Mouse (Mus musculus): Measurements from ENCODE around the gene Cdk14. TPM values are rescaled to one million over a fixed set of nuclear protein-coding genes. Genes with fewer than 3 reads are reported as not detected.
A peak's percentile ranks its signal among the peaks of the same experiment; 100 is the strongest.

Cdk14 gene
- polyA plus RNA-seq, 1 experiment from 2014 or later: 21.8 TPM

DNA sequence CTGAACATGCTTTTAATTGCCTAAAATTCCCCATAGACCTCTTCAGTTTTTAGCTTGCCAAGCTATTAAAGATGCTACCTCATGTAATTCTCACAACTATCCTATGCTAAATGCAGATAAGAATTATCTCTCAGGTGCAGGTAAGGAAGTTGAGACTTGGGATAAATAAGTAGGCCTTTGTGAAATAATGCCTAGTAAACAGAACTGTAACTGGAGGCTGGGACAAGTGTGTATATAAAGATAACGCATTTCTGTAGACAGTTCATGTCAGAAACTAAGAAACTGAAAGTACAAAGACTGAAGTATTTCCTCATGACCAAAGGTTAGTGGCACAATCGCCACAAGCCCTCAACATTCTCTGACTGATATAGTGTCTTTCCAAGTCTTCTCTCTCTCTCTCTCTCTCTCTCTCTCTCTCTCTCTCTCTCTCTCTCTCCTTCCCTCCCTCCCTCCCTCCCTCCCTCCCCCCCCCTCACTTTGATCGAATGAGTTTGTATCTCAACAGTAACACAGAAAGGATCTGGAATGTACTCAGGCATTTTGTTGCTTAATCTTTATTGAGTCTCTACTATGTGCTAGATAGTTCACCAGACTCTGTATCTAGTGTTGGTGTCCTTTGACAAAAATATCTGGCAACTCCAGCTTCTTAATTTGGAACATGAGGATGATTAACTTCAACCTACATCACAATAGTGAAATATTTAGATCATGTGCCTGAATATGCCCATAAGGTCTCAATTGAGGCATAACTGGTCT lies 233.9 kb downstream of the Cdk14 start:
- Histone ChIP-seq H3K9me3 (replicated peaks) (no peaks in the 10 kb centered on the region), H3K4me2 (no peak overlapping the region), H3K4me1 (peaks cover 7% of the 10 kb centered on the region), H3K4me3 (no peak overlapping the region), H3K27me3 (no peaks in the 10 kb centered on the region), H3K9ac (no peak overlapping the region), H3K27ac (no peak overlapping the region), H3K36me3 (ENCODE audit: poor library complexity, severe bottlenecking) (no peaks in the 10 kb centered on the region)
- ATAC-seq: no peak
- 81% methylated on average over 3 of the region's 3 CpGs for WGBS

DNA sequence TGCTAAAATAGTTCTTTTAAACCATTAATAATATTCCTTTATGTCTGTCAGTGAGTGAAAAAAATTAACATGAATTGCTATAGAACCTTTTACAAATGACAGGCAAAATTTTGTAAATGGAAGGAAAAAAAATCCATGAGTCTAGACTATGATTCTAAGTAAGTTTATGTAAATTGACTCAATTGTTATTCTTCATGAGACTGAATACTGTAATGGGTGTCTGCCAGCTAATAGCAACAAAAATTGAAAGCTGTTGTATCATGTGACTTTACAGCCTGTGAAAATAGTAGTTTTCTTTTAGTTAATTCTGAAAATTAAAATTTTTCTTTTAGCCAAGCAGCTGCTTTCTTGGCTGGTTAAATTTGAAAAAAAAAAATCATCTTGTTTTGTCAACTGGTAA lies 234.6 kb downstream of the Cdk14 start:
- Histone ChIP-seq H3K9ac (no peak overlapping the region), H3K27me3 (no peaks in the 10 kb centered on the region), H3K4me2 (no peak overlapping the region), H3K9me3 (replicated peaks) (no peaks in the 10 kb centered on the region), H3K4me3 (no peak overlapping the region), H3K4me1 (peaks cover 7% of the 10 kb centered on the region), H3K36me3 (ENCODE audit: poor library complexity, severe bottlenecking) (no peaks in the 10 kb centered on the region), H3K27ac (no peak overlapping the region)
- peak; percentile 87 for ATAC-seq

DNA sequence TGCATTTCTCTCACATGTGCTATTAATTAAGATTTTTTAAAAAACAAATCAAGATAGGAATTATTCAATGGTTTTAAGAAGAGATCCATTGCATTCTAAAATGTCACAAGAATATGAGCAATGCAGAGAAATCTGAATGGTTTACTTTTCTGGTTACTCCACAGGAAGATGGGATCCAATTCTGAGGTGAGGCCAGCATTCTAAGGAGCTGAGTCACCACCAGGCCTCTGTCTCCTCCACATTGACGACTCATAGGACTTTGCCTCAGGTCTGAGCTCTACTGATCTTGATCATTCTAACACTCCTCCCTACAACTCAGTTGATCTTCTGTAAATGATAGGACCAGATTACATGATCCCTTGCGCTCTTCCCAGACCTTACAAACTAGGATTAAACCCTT lies 239.4 kb downstream of the Cdk14 start:
- Histone ChIP-seq H3K36me3 (ENCODE audit: poor library complexity, severe bottlenecking) (no peaks in the 10 kb centered on the region), H3K9me3 (replicated peaks) (no peaks in the 10 kb centered on the region), H3K4me2 (no peak overlapping the region), H3K9ac (no peak overlapping the region), H3K4me1 (peaks cover 10% of the 10 kb centered on the region), H3K27ac (no peak overlapping the region), H3K27me3 (no peaks in the 10 kb centered on the region), H3K4me3 (no peak overlapping the region)
- WGBS: 93% methylated on average over 2 of the region's 2 CpGs
- ATAC-seq: no peak

DNA sequence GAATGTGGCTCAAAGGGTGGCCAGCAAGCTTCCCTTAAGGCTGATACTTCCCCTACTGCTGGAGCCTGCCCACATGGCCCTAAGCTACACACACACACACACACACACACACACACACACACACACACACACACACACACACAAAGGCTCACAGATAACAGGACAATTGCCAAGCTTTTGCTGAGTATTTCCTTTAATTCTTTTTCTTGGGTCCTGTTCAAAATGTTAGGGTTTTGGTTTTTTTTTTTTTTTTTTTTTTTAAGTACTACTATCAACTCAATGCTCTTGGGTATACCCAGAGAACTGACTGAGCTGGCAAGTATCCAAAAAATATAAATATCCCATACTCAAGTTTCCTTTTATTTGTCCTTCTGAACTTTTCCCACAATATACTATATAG lies 239.8 kb downstream of the Cdk14 start:
- H3K36me3 ChIP-seq (ENCODE audit: poor library complexity, severe bottlenecking): no peaks in the 10 kb centered on the region
- H3K4me2 ChIP-seq: no peak overlapping the region
- H3K27ac ChIP-seq: no peak overlapping the region
- no peaks in the 10 kb centered on the region for H3K9me3 ChIP-seq (replicated peaks)
- no peak overlapping the region for H3K9ac ChIP-seq
- H3K27me3 ChIP-seq: no peaks in the 10 kb centered on the region
- no peak for ATAC-seq
- H3K4me1 ChIP-seq: peaks cover 11% of the 10 kb centered on the region
- H3K4me3 ChIP-seq: no peak overlapping the region

DNA sequence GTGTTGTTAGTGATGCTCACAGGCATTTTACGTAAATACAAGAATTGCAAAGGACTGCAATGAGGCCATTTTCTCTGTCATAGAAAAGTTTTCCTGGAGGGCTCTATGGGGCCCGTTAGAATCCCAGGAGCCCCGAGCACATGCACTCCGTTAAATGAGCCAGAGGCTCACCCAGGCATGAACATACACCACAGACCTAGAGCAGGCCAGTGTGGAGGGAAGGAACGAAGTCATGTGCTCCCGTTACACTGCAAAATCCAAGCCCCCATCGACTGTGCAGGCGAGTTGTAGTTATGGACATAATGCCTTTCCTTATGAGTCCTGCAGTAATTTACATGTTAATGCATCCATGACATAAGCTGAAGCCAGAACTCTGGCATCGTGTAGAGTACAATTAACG lies 244.1 kb downstream of the Cdk14 start:
- Histone ChIP-seq H3K4me3 (no peak overlapping the region), H3K4me2 (no peak overlapping the region), H3K36me3 (ENCODE audit: poor library complexity, severe bottlenecking) (0 out of 2 replicates have a peak, but pooled peaks cover 3% of the 10 kb centered on the region), H3K9ac (no peak overlapping the region), H3K27me3 (no peaks in the 10 kb centered on the region), H3K4me1 (peaks cover 17% of the 10 kb centered on the region), H3K27ac (no peak overlapping the region), H3K9me3 (replicated peaks) (no peaks in the 10 kb centered on the region)
- 0 out of 2 replicates have a peak, but pooled peaks have one; percentile 48 for ATAC-seq
- WGBS: 54% methylated on average over 10 of the region's 10 CpGs

DNA sequence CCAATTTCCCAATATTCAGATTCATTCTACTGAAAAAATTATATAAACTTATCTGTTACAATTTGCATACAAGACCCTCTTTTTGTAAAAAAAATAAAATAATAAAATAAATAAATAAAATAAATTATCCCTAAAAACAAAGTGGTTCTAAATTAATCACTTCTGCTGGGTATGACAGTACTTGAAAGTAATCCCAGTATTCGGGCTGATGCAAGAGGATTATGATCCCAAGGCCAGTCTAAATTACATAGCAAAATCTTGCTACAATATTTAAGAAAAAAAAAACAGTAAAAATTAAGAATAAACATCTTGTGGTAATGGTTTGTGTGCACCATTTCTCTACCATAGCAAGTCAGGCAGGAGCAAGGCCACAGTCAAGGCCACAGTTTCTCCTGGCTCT lies 244.5 kb downstream of the Cdk14 start:
- Histone ChIP-seq H3K27ac (no peak overlapping the region), H3K27me3 (no peaks in the 10 kb centered on the region), H3K36me3 (ENCODE audit: poor library complexity, severe bottlenecking) (0 out of 2 replicates have a peak, but pooled peaks cover 3% of the 10 kb centered on the region), H3K4me2 (no peak overlapping the region), H3K4me3 (no peak overlapping the region), H3K9ac (no peak overlapping the region), H3K4me1 (peaks cover 17% of the 10 kb centered on the region), H3K9me3 (replicated peaks) (no peaks in the 10 kb centered on the region)
- 71% methylated on average over 1 of the region's 1 CpGs for WGBS
- ATAC-seq: no peak

DNA sequence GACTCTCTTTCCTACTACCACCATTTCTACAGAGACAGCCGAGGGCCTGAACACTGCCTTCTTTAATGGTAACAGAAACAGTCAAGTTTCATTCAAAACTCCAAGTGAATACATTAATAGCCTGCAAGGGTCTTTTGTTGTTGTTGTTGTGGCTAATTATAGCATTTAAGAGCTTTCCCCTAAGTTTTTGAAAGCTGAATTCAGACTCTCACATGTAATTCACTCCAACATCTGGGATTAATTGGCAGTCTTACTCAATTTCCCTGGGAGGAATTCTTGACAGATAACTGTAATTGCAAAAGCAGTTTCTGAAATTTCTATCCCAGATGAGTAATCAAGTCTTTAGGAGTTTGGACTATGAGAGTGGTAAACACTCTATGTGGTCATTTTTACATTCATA lies 245.0 kb downstream of the Cdk14 start:
- Histone ChIP-seq H3K9ac (no peak overlapping the region), H3K4me1 (peaks cover 17% of the 10 kb centered on the region), H3K36me3 (ENCODE audit: poor library complexity, severe bottlenecking) (0 out of 2 replicates have a peak, but pooled peaks cover 3% of the 10 kb centered on the region), H3K27ac (no peak overlapping the region), H3K4me2 (no peak overlapping the region), H3K27me3 (no peaks in the 10 kb centered on the region), H3K4me3 (no peak overlapping the region), H3K9me3 (replicated peaks) (no peaks in the 10 kb centered on the region)
- peak; percentile 63; the same call in 1 of the 2 replicates for ATAC-seq
- WGBS: 17% methylated on average over 1 of the region's 1 CpGs

DNA sequence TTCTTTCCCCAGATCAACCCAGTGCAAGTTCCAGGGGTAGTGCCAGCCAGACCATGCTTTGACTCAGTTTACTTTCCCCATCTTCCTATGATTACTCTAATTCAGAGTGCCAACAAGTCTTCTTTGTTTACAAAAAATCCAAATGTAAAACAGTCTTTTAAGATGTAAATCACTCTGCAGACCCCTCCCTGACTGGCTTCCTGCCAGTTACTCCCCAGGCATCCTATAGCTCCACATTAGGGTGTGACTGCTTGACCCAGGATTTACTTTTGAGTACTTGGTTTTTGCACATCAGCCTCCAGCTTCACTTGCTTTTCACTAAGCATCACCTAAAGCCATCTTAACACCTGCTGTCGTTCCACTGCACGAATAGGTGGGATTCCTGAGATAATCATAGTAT lies 254.0 kb downstream of the Cdk14 start:
- no peak for ATAC-seq
- no peaks in the 10 kb centered on the region for H3K9me3 ChIP-seq (replicated peaks)
- H3K27ac ChIP-seq: no peak overlapping the region
- no peak overlapping the region for H3K4me3 ChIP-seq
- no peak overlapping the region for H3K9ac ChIP-seq
- WGBS: 21% methylated on average over 2 of the region's 2 CpGs
- no peak overlapping the region for H3K4me2 ChIP-seq
- no peaks in the 10 kb centered on the region for H3K27me3 ChIP-seq
- 0 out of 2 replicates have a peak, but pooled peaks cover under 1% of the 10 kb centered on the region for H3K36me3 ChIP-seq (ENCODE audit: poor library complexity, severe bottlenecking)
- peaks cover 8% of the 10 kb centered on the region for H3K4me1 ChIP-seq

DNA sequence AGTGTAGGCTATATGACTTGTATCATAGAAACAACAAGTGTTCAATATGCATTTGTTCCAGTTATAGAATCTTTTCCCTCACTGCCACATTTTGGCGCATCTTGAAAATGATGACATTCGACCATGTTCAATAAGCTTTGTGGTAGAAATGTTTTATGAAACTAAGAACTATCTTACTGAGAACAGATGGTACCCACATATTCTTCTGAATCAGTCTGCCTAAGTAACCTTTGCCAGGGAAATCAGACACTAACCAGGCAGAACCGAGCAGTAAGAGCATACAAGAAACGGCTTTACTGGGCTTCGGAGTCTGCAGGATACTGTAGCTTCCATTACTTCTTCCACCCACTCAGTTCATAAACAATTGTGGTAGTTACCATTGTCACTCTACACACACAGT lies 255.8 kb downstream of the Cdk14 start:
- no peak overlapping the region for H3K4me2 ChIP-seq
- H3K36me3 ChIP-seq (ENCODE audit: poor library complexity, severe bottlenecking): no peaks in the 10 kb centered on the region
- no peak overlapping the region for H3K4me3 ChIP-seq
- ATAC-seq: no peak
- H3K27ac ChIP-seq: no peak overlapping the region
- 95% methylated on average over 5 of the region's 5 CpGs for WGBS
- no peaks in the 10 kb centered on the region for H3K9me3 ChIP-seq (replicated peaks)
- no peak overlapping the region for H3K9ac ChIP-seq
- H3K4me1 ChIP-seq: peaks cover 17% of the 10 kb centered on the region
- no peaks in the 10 kb centered on the region for H3K27me3 ChIP-seq

DNA sequence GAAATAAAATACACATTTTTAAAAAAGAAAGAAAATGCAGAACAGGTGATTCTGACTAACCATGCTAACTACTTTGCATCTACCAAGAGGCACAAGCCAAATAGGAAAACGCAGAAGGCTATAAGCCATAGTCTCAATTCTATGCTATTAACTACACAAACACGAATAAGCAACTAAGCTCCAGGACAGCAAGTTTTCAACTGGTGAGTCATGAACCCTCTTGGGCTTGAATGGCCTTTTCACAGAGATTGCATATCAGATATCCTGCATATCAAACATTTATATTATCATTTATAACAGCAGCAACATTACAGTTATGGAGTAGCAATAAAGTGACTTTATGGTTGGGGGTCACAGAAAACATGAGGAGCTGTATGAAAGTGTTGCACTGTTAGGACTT lies 256.3 kb downstream of the Cdk14 start:
- Histone ChIP-seq H3K27ac (no peak overlapping the region), H3K36me3 (ENCODE audit: poor library complexity, severe bottlenecking) (no peaks in the 10 kb centered on the region), H3K4me1 (peaks cover 17% of the 10 kb centered on the region), H3K9ac (no peak overlapping the region), H3K9me3 (replicated peaks) (no peaks in the 10 kb centered on the region), H3K4me3 (no peak overlapping the region), H3K27me3 (no peaks in the 10 kb centered on the region), H3K4me2 (no peak overlapping the region)
- WGBS: 94% methylated on average over 2 of the region's 2 CpGs
- ATAC-seq: no peak

DNA sequence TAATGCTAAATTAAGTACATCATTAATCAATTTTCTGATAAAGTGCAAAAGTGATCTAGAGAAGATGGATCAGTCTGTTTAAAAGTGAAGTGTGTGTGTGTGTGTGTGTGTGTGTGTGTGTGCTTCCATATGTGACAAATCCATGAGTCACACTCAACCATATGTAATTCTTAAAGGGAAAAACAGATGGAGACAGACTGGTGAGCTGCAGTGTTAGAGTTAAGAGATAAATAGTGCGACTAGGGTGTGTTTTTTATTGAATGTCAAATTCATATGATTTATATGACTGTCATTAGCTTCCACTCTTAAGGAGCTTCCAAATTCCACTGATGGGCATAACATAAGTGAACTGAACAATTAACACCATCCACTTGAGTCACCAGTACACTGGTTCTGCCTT lies 260.6 kb downstream of the Cdk14 start:
- ATAC-seq: peak; percentile 75; the same call in 1 of the 2 replicates
- H3K27me3 ChIP-seq: no peaks in the 10 kb centered on the region
- no peaks in the 10 kb centered on the region for H3K36me3 ChIP-seq (ENCODE audit: poor library complexity, severe bottlenecking)

DNA sequence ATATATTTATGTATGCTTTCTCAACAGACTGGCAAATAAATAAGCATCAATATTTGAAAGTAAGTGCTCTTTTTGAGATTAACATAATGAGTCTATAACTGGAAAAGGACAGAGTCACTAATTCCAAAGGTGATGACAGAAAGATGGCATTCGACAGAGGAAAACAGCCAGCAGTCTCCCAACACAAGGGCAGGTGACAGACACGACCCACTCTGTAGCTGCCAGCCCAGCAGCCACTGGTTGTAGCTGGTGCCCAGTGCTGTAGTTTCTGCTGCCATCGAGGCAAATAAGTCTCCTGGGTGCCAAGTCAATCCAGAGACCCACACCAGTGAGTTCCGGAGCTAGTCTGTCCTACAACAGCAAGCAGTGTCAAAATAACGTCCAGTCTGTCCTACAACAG lies 280.3 kb downstream of the Cdk14 start:
- H3K36me3 ChIP-seq (ENCODE audit: poor library complexity, severe bottlenecking): no peaks in the 10 kb centered on the region
- H3K4me3 ChIP-seq: no peak overlapping the region
- H3K4me1 ChIP-seq: peaks cover 8% of the 10 kb centered on the region
- H3K27ac ChIP-seq: no peak overlapping the region
- no peaks in the 10 kb centered on the region for H3K27me3 ChIP-seq
- 79% methylated on average over 5 of the region's 5 CpGs for WGBS
- ATAC-seq: peak; percentile 71; the same call in 1 of the 2 replicates
- H3K4me2 ChIP-seq: no peak overlapping the region
- H3K9me3 ChIP-seq (replicated peaks): no peaks in the 10 kb centered on the region
- H3K9ac ChIP-seq: no peak overlapping the region

More for the DNA sequence above, 260.6 kb downstream of the Cdk14 start:
- Histone ChIP-seq H3K4me1 (peaks cover 9% of the 10 kb centered on the region; the same call in 1 of the 2 replicates), H3K9me3 (replicated peaks) (no peaks in the 10 kb centered on the region), H3K4me2 (no peak overlapping the region), H3K9ac (no peak overlapping the region), H3K27ac (peak overlapping the region; percentile 19; the same call in 1 of the 2 replicates), H3K4me3 (no peak overlapping the region)
- WGBS: 91% methylated on average over 1 of the region's 1 CpGs
